Mouse (Mus musculus) liver, postnatal 0 days (tissue): Measurements from ENCODE around the gene Eif2d.

Experiments used
- CTCF ChIP-seq: sonication (generic); IDR thresholded peaks from 2 replicates; pipeline ENCODE4 v1.5.1; 2016; ENCODE audit warnings: antibody characterized with exemption, low read depth
- EP300 ChIP-seq: IDR thresholded peaks from 2 replicates; pipeline ENCODE4 v1.6.1; 2016; ENCODE audit warnings: antibody characterized with exemption, low read depth, mild to moderate bottlenecking

DNA sequence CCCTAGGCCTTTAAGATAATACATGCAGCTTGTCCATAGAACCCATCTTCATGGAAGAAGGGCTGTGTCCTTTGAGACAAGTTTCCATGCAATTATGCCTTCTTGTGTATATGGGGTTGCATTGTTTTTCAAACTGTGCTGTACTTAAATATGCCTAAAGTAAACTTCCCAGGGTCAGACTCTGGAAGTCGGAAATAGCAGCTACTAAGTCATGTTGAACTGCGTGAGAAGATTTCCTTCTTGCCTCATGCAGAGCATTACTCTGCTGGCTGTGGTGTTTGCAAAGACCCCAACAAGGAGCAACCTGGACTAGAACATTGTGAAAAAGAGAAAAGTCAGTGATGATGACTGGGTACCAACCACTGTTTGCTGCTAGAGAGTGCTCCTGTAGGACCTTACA, 70.4 kb downstream of the Eif2d start:
- TF ChIP-seq CTCF = no peak
- no peak for TF ChIP-seq EP300
